Mouse (Mus musculus) lung, postnatal 25 days (tissue): ENCODE results near the gene Cyfip2.

Source experiments
- DNase-seq: peaks from one replicate; pipeline ENCODE4 v3.0.0; 2022; ENCODE audit warnings: low spot score

Cyfip2 gene

GRCm38 (mm10) chr11:46308271-46308974 lies 4.2 kb downstream of the Cyfip2 start:
- no peak for DNase-seq

GRCm38 (mm10) chr11:46307768-46308167 lies 4.9 kb downstream of the Cyfip2 start:
- no peak for DNase-seq

- DNase-seq = no peak
Measured at GRCm38 (mm10) chr11:46306776-46307175, 5.9 kb downstream of the Cyfip2 start.

- DNase-seq = no peak
Measured at GRCm38 (mm10) chr11:46305881-46306520, 6.7 kb downstream of the Cyfip2 start.

- DNase-seq = no peak
Measured at GRCm38 (mm10) chr11:46304864-46305710, 7.6 kb downstream of the Cyfip2 start.

GRCm38 (mm10) chr11:46304093-46304492 lies 8.6 kb downstream of the Cyfip2 start:
- no peak for DNase-seq

GRCm38 (mm10) chr11:46302471-46302870 lies 10.2 kb downstream of the Cyfip2 start:
- DNase-seq = no peak

- no peak for DNase-seq
Measured at GRCm38 (mm10) chr11:46301579-46302248, 10.9 kb downstream of the Cyfip2 start.

GRCm38 (mm10) chr11:46299901-46300300 lies 12.8 kb downstream of the Cyfip2 start:
- DNase-seq = no peak

GRCm38 (mm10) chr11:46298889-46299785 lies 13.5 kb downstream of the Cyfip2 start:
- DNase-seq = no peak

- no peak for DNase-seq
Measured at GRCm38 (mm10) chr11:46294390-46294789, 18.3 kb downstream of the Cyfip2 start.

- DNase-seq = no peak
Measured at GRCm38 (mm10) chr11:46293491-46293890, 19.2 kb downstream of the Cyfip2 start.

- no peak for DNase-seq
Measured at GRCm38 (mm10) chr11:46290988-46291405, 21.7 kb downstream of the Cyfip2 start.

- no peak for DNase-seq
Measured at GRCm38 (mm10) chr11:46289561-46289960, 23.1 kb downstream of the Cyfip2 start.

- no peak for DNase-seq
Measured at GRCm38 (mm10) chr11:46289022-46289421, 23.6 kb downstream of the Cyfip2 start.

- no peak for DNase-seq
Measured at GRCm38 (mm10) chr11:46288091-46288490, 24.6 kb downstream of the Cyfip2 start.

GRCm38 (mm10) chr11:46286803-46287202 lies 25.9 kb downstream of the Cyfip2 start:
- DNase-seq = no peak

- no peak for DNase-seq
Measured at GRCm38 (mm10) chr11:46283800-46284199, 28.9 kb downstream of the Cyfip2 start.

GRCm38 (mm10) chr11:46282612-46283011 lies 30.0 kb downstream of the Cyfip2 start:
- no peak for DNase-seq

GRCm38 (mm10) chr11:46278709-46279108 lies 34.0 kb downstream of the Cyfip2 start:
- DNase-seq = no peak

- no peak for DNase-seq
Measured at GRCm38 (mm10) chr11:46278140-46278539, 34.5 kb downstream of the Cyfip2 start.
